Mouse (Mus musculus) lung, postnatal 0 days (tissue): ENCODE measurements around the gene Cyp2s1. TPM values are rescaled to one million over a fixed set of nuclear protein-coding genes. Genes with fewer than 3 reads are reported as not detected.
A peak's percentile ranks its signal among the peaks of the same experiment; 100 is the strongest.
"Not testable (repeated sequence)": the region's sequence is repeated elsewhere in the genome, so short reads cannot be mapped to it uniquely, and the experiment has no call there.

Source experiments
- ATAC-seq: fragments of 200-750 bp; cut with Nextera tagmentation; 2 replicates; pipeline ENCODE4 v1.8.0; 2017; ENCODE audit warnings: moderate library complexity
- DNase-seq: peaks from one replicate; pipeline ENCODE4 v3.0.0-alpha.2; 2016; ENCODE audit warnings: low spot score
- H3K27ac ChIP-seq: fragments of 300-500 bp; sonication (generic); 2 replicates; pipeline ENCODE4 v1.5.1; 2014; ENCODE audit warnings: antibody characterized with exemption, mild to moderate bottlenecking, low read length, mixed read lengths
- H3K27me3 ChIP-seq: fragments of 300-500 bp; sonication (generic); replicated peaks from 2 replicates; pipeline ENCODE4 v1.6.1; 2014; ENCODE audit warnings: low read length, mixed read lengths; ENCODE audit not compliant: insufficient read depth
- H3K36me3 ChIP-seq: fragments of 300-500 bp; sonication (generic); 2 replicates; pipeline ENCODE4 v1.6.1; 2014; ENCODE audit warnings: low read length, mixed read lengths; ENCODE audit not compliant: insufficient read depth
- H3K4me1 ChIP-seq: fragments of 300-500 bp; sonication (generic); 2 replicates; pipeline ENCODE4 v1.6.1; 2014; ENCODE audit warnings: antibody characterized with exemption, low read depth, low read length, mixed read lengths; ENCODE audit not compliant: insufficient read depth
- H3K4me2 ChIP-seq: fragments of 300-500 bp; sonication (generic); replicated peaks from 2 replicates; pipeline ENCODE4 v1.6.1; 2014; ENCODE audit warnings: low read depth, mild to moderate bottlenecking, low read length, moderate library complexity, mixed read lengths
- H3K4me3 ChIP-seq: fragments of 300-500 bp; sonication (generic); 2 replicates; pipeline ENCODE4 v1.5.1; 2014; ENCODE audit warnings: low read depth, low read length
- H3K9ac ChIP-seq: fragments of 300-500 bp; sonication (generic); replicated peaks from 2 replicates; pipeline ENCODE4 v1.6.1; 2014; ENCODE audit warnings: low read depth, mild to moderate bottlenecking
- H3K9me3 ChIP-seq: fragments of 300-500 bp; sonication (generic); 2 replicates; pipeline ENCODE4 v1.6.1; 2016; ENCODE audit warnings: low read length, mixed read lengths
- CTCF ChIP-seq: IDR thresholded peaks from 2 replicates; pipeline ENCODE4 v1.5.1; 2016; ENCODE audit warnings: antibody characterized with exemption, mild to moderate bottlenecking
- EP300 ChIP-seq: IDR thresholded peaks from 2 replicates; pipeline ENCODE4 v1.6.1; 2016; ENCODE audit warnings: antibody characterized with exemption, mild to moderate bottlenecking, control low read depth
- WGBS: fragments of 180-500 bp; shearing (Covaris S2); extraction: QIAGEN DNeasy Blood & Tissue Kit; methylation state at CpG from one replicate; pipeline ENCODE4 v1.1.7; 2014; 5-methylcytosine and 5-hydroxymethylcytosine counted together
- polyA plus RNA-seq: library from polyadenylated mRNA; unstranded; fragments of >200 nt; fragmentation: Nextera tagmentation; extraction: Ambion mirVana; gene quantifications from 2 replicates; pipeline ENCODE4 v1.2.1, GENCODE M21; 2015

The Cyp2s1 gene
- polyA plus RNA-seq, 1 experiment from 2014 or later, result 53.1 TPM

DNA sequence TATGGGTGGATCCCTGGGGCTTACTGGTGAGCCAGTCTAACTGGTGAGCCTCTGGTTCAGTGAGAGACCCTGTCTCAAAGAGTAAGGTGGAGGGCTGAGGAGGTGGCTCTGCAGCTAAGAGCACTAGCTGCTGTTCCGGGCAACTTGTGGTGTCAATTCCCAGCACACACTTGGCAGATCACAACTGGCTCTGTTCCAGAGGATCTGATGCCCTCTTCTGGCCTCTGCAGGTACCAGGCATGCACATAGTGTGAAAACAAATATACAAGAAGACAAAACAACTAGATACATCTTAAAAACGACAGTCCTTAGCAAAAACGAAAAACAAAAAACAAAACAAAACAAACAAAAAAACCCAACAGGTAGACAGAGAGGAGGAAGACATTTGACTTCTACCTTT, 23.0 kb downstream of the Cyp2s1 start:
- H3K9me3 ChIP-seq, result no peaks in the 10 kb centered on the region
- H3K36me3 ChIP-seq, result no peaks in the 10 kb centered on the region
- no peaks in the 10 kb centered on the region for H3K27me3 ChIP-seq
- no peak overlapping the region for H3K27ac ChIP-seq
- ATAC-seq, result no peak
- WGBS, result 53% methylated on average over 3 of the region's 3 CpGs
- no peak overlapping the region for H3K4me3 ChIP-seq
- H3K4me1 ChIP-seq, result no peaks in the 10 kb centered on the region
- no peak overlapping the region for H3K9ac ChIP-seq
- TF ChIP-seq EP300 (no peak), CTCF (peak; percentile 40)
- H3K4me2 ChIP-seq, result no peak overlapping the region
- no peak for DNase-seq

GRCm38 (mm10) chr7:25792966-25793365, 23.7 kb downstream of the Cyp2s1 start:
- not testable (repeated sequence) for H3K36me3 ChIP-seq, H3K27ac ChIP-seq, ATAC-seq, H3K9ac ChIP-seq, H3K9me3 ChIP-seq, H3K27me3 ChIP-seq, H3K4me1 ChIP-seq, H3K4me2 ChIP-seq, H3K4me3 ChIP-seq, DNase-seq
- WGBS, result 51% methylated on average over 9 of the region's 9 CpGs

GRCm38 (mm10) chr7:25790615-25791014, 26.1 kb downstream of the Cyp2s1 start:
- DNase-seq, result peak; percentile 58
- 40% methylated on average over 8 of the region's 8 CpGs for WGBS

DNA sequence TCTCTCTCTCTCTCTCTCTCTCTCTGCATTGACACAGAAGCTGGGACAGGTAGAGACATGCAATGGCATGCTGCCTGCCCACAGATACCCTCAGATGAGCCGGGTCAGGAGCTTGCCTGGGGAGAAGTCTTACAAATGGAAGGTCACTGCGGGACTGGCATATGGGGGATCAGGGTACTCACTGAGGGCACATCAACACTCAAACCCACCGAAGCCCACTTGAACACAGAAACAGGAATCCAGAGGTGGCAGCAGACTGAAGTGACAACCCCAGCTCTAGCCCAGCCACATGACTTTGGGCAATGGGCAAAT, 27.6 kb downstream of the Cyp2s1 start:
- no peak overlapping the region for H3K4me3 ChIP-seq
- H3K9me3 ChIP-seq, result no peaks in the 10 kb centered on the region
- no peaks in the 10 kb centered on the region for H3K27me3 ChIP-seq
- DNase-seq, result no peak
- no peak overlapping the region for H3K9ac ChIP-seq
- peaks cover 4% of the 10 kb centered on the region for H3K4me1 ChIP-seq
- no peaks in the 10 kb centered on the region for H3K36me3 ChIP-seq
- peak overlapping the region; percentile 64; the same call in 1 of the 2 replicates for H3K4me2 ChIP-seq
- no peak overlapping the region for H3K27ac ChIP-seq
- 21% methylated on average over 3 of the region's 3 CpGs for WGBS
- no peak for ATAC-seq
- no peak for TF ChIP-seq EP300
- no peak for TF ChIP-seq CTCF

More at GRCm38 (mm10) chr7:25790615-25791014, 26.1 kb downstream of the Cyp2s1 start:
- peaks cover 4% of the 10 kb centered on the region for H3K4me1 ChIP-seq
- ATAC-seq, result peak; percentile 19; the same call in 1 of the 2 replicates
- no peaks in the 10 kb centered on the region for H3K9me3 ChIP-seq
- no peak overlapping the region for H3K4me3 ChIP-seq
- H3K9ac ChIP-seq, result no peak overlapping the region
- H3K36me3 ChIP-seq, result no peaks in the 10 kb centered on the region
- H3K27me3 ChIP-seq, result no peaks in the 10 kb centered on the region
- 0 out of 2 replicates have a peak, but pooled peaks have one; percentile 18 for TF ChIP-seq EP300
- no peak for TF ChIP-seq CTCF
- no peak overlapping the region for H3K4me2 ChIP-seq
- no peak overlapping the region for H3K27ac ChIP-seq

- H3K4me2 ChIP-seq, result peak within 1 kb of the TSS; percentile 64
- no peaks in the 10 kb centered on the region for H3K9me3 ChIP-seq
- peak within 1 kb of the TSS; percentile 30 for H3K9ac ChIP-seq
- ATAC-seq (peak; percentile 82), DNase-seq (peak; percentile 80)
- H3K4me1 ChIP-seq, result peaks cover 4% of the 10 kb centered on the region
- WGBS, result 6% methylated on average over 24 of the region's 30 CpGs
- no peaks in the 10 kb centered on the region for H3K36me3 ChIP-seq
- no peaks in the 10 kb centered on the region for H3K27me3 ChIP-seq
- peak within 1 kb of the TSS; percentile 44 for H3K27ac ChIP-seq
- TF ChIP-seq EP300, result no peak
- TF ChIP-seq CTCF, result no peak
- peak within 1 kb of the TSS; percentile 43 for H3K4me3 ChIP-seq
These were observed 28.2 kb downstream of the Cyp2s1 start, which contains the start of gene Axl for GRCm38 (mm10) chr7:25788220-25789128. TSS of gene Axl (minus strand) at chr7:25788705.

DNA sequence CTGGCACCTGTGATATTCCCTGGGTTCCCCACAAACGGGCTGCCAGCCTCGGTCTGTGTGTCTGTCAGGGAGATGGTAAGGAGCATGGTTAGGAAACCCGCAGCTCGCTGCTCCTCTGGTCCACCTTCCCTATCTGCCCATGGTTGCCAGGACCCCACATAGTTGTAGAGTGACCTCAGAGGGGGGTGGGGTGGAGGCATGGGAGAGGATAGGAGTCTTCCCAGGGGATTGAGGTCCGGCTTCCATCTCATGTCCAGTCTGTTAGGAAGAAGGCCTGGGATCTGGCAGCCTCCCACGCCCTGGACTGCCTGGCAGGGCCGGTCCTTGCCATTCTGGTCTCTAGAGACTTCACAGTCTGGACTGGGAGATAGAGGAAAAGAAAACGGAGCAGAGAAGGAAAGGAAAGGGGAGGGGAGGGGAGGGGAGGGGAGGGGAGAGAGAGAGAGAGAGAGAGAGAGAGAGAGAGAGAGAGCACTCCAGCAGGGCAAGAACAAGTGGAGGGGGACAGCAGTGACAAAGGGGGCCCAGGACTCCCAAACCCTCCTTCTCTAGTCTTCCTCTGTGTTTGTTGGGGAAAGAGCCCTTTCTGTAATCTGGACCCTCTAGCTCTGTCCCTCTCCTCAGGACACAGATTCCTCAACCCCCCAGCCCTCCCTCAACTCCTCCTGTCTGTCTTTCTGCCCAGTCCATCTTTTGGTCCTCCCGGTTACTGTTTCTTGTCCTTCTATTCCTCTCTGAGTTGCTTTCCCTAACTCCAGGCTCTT, 29.1 kb downstream of the Cyp2s1 start:
- peak overlapping the region; percentile 64 for H3K4me2 ChIP-seq
- WGBS, result 29% methylated on average over 8 of the region's 9 CpGs
- peak overlapping the region; percentile 30; the same call in 1 of the 2 replicates for H3K9ac ChIP-seq
- no peaks in the 10 kb centered on the region for H3K36me3 ChIP-seq
- peak overlapping the region; percentile 43 for H3K4me3 ChIP-seq
- H3K4me1 ChIP-seq, result peaks cover 4% of the 10 kb centered on the region
- peak overlapping the region; percentile 44 for H3K27ac ChIP-seq
- DNase-seq (no peak), ATAC-seq (no peak)
- no peak for TF ChIP-seq EP300
- TF ChIP-seq CTCF, result no peak
- no peaks in the 10 kb centered on the region for H3K9me3 ChIP-seq
- H3K27me3 ChIP-seq, result no peaks in the 10 kb centered on the region
